Mouse (Mus musculus) lung, adult 2 months (tissue): Measurements from ENCODE around the gene Casq1.

Source experiments
- CTCF ChIP-seq: fragments of 200-500 bp; IDR thresholded peaks from 2 replicates; pipeline ENCODE4 v1.5.1; 2011; ENCODE audit warnings: mild to moderate bottlenecking, low read length, control low read depth; ENCODE audit not compliant: insufficient read depth
- POLR2A ChIP-seq: fragments of 200-500 bp; IDR thresholded peaks from 2 replicates; pipeline ENCODE4 v1.6.1; 2011; ENCODE audit warnings: low read depth, mild to moderate bottlenecking, control low read depth, low read length, borderline replicate concordance; ENCODE audit errors: extremely low read depth

- no peak for TF ChIP-seq CTCF
- TF ChIP-seq POLR2A: no peak
Measured at GRCm38 (mm10) chr1:172162959-172163358, 56.7 kb downstream of the Casq1 start.
